Mouse (Mus musculus): Measurements from ENCODE around the gene Psapl1.
A peak's percentile ranks its signal among the peaks of the same experiment; 100 is the strongest.

Psapl1 gene

DNA sequence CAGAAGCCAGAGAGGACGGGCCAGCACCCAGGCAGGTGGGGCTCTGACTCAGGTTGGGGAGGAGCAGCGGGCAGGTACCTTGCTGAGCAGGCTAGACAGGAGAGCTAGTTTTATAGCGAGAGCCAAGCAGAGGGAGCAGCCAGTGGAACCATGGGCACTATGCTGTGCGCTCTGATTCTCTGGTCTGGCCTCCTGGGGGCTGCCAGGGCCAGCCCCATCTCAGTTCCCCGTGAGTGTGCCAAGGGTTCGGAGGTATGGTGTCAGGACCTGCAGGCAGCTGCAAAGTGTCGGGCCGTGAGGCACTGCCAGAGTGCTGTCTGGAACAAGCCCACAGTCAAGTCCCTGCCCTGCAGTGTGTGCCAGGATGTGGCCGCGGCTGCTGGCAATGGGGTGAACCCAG, at the start of gene Psapl1:
Psapl1 (plus strand) TSS at position 106 of the 400 bp plus-strand sequence.
- DNase-seq = peak; percentile 44

DNA sequence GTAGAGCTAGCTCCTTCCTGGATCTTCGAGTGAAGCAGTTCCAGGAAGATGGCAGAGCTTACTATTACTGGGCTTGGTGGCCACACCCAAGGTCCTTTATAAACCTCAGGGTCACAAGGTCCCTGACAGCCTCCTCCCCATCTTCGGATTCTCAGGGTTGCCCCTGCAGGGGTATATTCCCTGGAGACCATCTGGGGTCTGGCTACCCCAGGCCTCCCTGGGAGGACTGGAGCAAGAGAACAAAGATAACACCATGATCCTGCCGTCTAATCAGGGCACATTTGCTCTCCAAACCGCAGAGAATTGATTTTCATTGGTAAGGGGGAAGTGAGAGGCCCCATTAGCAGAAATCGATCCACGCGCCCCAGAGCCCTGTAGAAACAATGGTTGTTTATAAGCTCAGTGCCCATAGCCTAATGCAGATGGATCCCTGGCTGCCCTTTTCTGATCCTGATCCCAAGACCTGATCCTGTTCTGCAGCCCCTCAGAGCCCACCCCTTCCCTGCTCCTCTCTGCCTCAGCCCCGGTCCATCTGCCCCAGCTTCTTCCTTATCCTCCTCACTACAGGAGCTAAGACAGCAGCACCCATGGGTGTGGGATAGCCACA, 48.8 kb upstream of the Psapl1 start:
- DNase-seq = no peak

DNA sequence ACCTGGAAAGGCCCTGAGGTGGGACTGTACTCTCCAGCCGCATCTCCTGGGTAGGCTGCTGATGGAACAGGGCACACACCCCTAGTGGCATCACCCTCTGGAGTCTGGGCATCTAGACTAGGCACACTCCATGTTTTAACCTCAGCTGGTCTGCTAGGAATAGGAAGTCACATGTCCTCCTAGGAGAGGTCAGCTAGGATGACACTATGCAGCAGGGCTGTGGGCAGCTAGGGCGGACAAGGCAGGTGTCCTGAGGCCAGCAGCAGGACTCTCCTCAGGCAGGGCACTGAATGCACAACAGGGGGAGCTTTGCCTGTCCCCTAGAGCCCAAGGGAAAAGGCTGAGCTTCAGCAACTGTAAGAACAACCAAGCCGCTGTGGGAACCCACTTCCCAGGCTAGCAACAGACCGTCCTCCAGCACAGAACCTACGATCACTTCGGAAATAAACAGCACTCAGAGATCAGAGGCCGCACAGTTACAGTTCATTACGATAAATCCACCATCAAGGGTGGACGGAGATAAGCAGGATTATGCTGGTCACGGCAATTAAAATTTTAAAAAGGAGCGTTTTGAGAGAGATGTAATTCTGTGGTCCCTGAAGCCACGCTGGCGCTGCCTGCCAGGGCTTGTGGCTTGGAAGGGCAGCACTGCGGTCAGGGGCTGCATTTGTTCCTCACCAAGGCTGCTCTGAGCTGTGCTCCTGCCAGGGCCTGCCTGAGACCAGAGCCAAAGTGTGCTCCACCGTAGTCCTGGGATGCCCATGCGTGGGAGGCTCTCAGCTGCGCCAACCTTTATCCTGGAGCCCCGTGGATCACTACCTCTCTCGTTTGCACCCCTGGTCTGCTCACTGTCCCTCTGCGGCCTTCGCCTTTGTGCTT, 38.2 kb upstream of the Psapl1 start:
- DNase-seq = no peak

DNA sequence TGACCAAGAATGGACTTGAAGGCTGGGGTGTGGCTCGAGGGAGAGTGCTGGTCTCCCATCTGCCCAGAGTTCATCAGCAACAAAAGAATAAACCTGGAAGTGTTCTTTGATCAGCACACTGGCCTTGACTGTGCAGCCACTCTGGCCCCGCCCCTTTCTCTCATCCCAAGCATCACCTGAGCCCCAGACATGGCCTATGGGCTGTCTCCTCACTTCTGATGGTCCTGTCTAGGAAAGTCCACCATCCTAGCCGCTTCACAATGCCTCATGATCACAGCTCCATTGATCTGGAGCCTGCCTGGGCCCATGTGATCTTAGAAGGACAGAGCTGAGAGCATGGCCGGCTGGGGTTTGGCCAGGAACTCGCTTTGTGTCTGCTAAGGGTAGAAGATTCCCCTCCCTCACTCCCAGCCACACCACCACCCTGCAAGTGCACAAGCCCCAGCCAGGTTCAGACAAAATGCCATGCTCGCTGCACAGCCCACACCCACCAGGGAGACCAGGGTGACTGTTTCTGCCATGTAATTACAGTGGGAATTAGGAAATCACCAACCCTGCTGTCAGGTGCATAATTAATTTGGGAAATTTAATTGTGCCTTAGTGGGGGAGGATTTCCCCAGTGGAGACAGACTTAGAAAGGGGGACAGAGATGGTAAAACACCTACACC, 37.3 kb upstream of the Psapl1 start:
- DNase-seq = no peak

DNA sequence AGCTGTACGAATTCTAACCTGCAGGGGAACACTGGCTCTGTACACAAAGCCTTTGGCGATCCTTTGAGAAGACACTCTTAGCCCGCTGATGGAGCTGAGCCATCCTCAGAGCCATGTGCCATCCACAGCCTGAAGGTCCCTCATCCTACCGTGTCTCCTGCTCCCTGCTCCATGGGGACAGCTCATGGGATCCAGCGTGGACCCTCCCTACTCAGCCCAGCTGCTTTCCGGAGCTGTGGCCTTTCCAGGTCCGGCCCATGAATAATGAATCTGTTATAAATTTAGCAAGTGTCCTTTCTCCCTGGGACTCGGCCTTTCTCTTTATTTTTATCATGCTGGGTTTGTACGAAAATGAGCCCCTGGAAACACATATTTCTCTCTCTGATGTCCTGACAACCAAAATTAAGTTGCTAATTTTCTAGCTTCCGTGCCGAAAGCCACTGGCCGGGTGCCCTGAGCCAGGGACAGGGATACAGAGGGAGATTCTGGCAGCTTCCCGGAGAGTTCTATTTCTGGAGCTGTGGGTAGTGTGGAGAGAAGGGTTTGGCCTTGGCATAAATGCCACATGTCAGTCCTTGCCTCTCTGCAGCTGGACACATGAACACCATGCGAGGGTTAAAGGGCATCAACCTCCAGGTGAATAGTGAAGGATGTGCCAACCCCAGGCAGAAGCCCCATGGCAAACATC, 34.7 kb upstream of the Psapl1 start:
- DNase-seq = no peak

DNA sequence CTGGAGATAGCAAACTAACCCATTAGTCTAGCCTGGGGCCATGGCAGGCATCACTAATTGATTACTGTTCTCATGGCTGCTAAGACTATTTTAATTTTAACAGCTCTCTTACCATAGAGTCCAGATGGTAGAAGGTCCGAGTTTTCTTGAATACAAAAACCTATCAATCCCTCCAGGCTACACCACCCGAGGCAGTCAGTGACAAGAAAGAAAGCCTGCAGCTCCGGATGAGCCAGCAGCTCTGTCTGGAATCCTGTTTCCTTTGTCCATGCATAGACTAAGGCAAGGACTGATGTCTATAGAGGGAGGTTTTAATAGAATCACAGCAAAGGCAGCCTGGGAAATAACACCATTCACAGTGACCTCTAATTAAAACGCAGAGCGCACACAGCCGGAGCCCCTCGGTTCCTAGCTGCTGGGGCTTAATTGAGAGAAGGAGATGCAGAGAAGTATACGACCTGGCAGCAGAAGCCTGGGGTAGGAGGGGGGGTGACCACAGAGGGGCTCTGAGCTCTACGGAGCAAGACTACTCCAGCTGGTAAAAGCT, 29.2 kb upstream of the Psapl1 start:
- DNase-seq = no peak

DNA sequence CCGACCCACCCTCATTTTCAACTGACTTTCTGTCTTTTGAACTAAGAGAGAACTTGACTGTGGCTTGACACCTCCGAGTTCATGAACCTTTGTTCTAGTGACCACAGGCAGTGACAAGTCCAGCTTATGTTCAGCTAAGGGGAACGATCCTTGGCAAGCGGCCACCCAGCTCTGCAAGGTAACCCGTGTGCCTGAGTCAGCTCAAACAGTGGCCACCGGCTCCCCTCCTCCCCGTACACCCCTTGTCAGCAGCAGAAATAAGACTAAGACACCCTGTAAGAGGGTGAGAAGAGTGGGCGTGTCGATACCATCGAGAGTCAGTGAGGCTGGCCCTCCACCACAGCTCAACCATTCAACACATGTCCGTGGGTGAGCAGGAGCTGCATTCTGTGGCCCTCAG, 27.4 kb upstream of the Psapl1 start:
- no peak for DNase-seq

DNA sequence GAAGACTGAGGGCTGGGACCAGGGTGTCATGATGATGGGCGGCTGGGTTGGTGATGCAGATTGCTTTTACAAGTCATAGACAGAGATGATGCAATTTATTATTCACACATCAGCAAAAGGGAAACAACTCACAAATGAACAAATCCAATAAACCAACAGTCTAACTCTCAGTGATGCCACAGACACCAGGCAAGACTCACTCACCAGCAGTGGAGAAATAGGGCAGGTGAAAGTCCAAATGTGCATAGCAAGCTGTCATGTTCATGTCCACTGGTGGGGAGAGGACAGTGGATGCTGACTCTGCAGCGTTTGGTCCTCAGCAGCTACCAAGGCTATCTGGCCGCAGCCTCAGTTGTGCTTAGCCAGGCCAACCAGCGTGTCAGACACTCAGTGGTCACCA, 26.9 kb upstream of the Psapl1 start:
- DNase-seq = no peak

DNA sequence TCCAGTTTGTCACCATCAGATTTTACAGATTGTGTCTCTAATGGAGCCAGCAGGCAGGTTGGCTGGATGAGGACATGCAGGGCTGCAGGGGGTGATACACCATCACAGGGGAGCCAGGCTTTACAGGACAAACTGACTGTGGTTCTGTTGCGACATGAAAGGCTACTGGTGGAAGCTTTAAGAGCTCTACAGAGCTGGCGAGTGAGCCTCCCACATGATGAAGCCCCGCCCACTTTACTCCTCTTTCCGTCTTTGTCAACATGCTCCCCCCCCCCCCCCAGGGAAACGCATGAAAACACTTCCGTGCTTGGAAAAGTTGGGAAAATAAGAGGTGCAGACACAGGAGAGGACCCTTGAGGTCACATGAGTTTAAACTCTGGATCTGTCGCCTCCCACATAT, 25.6 kb upstream of the Psapl1 start:
- DNase-seq = no peak

DNA sequence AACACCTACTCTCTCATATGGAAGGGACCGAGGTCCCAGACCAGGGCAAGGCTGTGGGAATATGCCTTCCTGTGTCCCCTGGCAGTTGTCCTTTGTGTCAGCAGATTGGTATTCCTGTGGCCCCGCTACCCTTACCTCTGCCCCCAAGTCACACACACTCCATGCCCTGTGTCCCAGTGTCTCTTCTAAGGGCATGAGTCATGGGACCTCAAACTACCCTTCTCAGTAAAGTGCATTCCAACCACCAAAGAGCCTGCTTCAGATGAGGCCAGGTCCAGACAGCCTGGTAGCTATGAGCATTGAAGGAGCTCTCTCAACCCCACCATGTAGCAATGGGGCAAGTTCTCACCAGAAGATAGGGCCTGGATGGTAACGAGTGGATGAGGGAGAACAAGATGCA, 25.0 kb upstream of the Psapl1 start:
- no peak for DNase-seq

DNA sequence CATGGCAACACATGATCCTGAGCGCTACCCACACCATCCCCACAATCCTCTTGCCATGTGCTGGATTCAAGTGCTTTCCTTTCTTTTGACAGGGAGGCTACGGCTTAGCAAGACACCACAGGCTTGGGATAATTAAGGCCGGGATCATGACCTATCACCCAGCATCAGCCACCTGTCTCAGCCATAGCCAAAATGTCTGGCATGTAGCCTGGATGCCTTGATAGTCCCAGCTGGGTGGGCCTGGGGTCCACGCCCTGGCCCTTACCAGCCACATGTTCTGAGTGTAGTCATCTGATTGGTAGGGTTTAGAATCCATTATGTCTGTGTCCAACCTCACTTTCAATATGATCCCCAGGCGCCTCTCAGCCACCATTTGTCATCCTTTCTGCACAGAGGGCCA, 24.1 kb upstream of the Psapl1 start:
- DNase-seq = no peak

DNA sequence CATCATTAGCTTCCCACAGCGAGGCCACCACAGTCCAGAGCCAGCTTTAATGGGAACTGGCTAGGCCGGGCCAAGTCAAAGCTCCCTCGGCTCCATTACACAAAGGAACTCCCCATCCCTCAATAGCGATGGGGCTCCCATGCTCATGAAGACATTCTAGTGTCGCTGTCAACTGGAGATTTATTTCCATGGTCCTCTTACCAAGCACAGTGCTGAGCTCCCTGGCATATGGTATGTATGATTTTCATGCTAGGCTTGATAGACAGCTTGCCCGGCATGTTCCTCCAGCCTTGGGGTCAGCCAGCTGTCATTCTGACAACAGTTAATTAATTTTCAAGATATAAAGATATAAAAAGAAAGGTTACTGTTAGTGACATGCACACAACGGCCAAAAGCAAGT, 21.5 kb upstream of the Psapl1 start:
- no peak for DNase-seq

DNA sequence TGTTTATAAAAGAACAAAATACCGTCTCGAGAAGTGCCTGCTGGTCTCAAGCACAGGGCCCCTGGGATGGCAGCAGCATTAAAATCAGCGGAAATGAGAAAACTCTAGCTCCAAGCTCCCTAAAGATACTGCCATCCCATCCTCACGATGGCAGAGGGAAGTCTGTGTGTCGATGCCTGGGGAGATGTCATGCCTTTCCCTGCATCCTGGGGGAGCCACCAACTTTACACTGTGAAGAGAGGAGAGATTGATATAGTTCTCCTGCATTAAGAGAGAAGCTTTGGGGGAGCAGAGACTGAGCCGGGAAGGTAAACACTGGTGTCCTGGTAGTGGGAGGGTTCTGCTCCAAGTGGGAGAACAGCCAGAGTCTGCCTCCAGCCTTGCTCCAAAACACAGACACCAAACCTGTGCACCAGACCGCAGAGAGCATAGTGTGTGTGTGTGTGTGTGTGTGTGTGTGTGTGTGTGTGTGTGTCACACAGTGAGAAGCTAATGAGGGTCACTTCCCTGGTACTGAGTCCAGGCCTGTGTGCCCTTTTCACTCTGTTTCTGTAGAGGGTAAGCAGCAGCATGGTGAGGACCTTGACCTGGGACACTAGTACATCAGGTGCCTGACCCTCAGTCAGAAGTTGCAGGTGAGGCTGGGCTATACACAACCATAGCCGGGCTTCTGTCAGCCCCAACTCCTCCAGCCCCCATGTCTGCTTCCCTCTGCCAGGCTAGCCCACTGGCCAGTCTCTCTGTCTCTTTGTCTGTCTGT, 17.3 kb upstream of the Psapl1 start:
- DNase-seq = no peak

DNA sequence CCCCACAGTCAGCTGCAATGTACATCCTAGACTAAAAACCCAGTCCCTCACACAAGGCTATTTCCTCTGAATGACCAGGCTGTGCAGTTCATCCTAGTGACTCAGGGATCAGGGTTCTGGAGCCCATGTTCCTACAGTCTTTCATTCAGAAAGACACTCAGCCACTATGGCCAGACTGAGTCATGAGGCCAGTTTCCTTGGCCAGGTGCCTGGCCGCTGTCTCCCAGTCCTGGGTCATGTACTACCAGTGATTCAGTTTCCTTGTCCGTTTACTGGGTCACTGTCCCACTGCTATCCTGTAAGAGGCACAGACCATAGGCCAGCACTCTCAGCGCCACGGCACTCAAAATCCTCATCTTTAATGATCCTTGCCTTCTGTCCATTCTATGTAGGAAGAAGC, 15.5 kb upstream of the Psapl1 start:
- DNase-seq = no peak

DNA sequence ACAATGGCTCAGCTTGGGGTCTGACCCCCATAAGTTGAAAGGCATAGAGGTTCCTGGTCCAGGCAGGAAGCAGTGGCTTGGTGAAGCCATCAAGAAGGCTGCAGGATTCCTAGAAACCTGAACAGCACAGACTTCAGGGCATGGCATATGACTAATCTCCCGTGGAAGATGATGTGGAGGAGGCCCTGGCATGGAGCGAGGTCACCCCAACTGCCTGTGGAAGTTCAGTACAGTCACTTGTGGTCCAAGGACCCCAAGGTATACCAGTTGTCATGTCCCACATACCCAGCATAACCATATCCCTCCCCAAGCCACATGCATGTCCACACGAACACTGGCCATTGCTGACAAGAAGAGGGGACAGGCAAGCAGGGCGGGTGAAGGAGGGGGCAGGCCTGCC, 12.5 kb upstream of the Psapl1 start:
- no peak for DNase-seq

DNA sequence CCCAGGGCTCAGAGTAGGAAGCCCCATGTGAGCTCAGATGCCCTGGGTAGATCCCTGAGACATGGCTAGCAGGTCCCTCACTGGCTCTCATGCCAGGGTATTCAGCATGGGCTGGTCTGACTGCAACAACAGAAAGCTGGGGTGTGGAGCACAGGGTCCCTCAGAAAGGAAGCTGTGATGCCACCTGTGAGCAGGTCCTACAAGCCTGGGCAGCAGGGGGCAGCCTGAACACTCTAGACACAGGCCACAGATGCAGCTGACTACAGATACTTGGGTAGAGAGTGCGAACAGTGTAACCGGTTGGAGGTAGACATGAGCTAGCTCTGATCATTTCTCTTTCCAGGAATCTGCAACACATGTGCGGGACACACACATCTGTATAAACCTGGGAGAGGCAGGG, 11.9 kb upstream of the Psapl1 start:
- DNase-seq = peak; percentile 61

DNA sequence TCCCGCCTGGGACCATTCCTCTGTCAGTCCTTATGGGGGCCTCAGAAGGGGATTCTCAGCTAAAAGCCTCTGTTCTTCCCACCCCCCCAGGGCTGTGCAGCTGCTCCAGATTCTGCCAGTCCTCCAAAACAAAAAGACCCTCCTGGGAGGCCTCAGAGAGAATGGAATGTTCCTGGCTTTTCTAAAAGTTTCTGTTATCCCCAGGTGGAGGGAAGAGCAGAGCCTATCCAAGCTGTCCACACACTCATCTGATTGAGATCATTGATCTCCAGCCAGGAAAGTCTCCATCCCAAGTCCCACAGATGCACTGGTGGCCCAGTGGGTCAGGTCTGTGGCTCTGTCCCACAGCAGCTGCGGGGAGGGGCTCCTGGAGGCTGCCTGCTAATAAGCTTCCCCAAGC, 11.1 kb upstream of the Psapl1 start:
- no peak for DNase-seq

DNA sequence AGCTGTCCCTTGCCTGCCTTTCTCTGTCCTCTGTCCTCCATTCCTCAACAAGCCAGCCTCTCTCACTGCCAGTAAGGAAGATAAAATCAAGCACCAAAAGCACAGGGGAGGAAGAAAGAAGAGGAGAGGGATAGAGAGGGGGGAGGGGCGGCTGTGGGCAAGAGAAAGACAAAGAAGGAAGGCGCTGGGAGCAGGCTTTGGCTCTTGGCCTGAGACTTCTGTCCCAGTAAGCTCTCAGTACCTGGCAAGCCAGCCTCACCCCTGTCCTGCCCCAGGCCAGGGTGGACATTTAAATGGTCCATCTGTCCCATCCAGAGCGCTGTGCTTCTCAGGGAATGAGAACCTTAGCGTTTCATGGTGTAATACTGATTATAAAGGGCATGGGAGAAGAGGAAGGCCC, 9.2 kb upstream of the Psapl1 start:
- no peak for DNase-seq

DNA sequence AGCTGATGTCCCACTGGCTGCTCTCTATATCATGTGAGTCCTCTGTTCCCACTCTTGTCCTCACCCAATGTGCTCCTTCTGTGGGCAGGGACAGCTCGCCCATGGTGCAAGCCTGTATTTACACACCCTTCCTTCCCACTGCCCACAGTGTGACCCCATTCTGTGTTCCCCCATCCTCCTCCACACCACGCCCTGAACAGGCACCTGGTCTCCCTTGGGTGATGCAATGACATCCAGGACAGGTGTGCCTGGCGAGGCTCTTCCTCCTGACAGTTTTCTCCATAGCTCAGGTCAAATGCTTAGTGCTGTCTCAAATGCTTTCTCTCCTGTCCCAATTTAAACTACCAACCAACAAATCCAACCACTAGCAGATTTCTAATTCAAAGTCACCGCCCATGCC, 8.4 kb upstream of the Psapl1 start:
- no peak for DNase-seq

DNA sequence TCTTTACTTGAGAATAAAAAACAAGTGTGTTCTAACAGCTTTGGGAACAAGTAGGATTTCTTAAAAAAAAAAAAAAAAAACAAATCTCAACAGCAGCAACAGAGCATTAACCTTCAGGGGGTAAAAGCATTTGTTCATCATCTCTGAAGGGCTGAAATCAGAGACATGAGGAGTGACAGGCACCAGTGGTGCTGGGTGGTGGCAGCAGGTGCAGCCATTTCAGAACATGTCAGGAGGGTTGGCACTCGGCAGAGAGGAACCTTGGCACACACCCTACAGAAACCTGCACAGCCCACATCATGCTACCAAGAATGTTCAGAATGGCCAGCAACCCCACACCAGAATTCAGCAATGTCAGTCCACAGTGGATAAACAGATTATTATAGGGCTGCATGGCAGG, 4.3 kb upstream of the Psapl1 start:
- no peak for DNase-seq

DNA sequence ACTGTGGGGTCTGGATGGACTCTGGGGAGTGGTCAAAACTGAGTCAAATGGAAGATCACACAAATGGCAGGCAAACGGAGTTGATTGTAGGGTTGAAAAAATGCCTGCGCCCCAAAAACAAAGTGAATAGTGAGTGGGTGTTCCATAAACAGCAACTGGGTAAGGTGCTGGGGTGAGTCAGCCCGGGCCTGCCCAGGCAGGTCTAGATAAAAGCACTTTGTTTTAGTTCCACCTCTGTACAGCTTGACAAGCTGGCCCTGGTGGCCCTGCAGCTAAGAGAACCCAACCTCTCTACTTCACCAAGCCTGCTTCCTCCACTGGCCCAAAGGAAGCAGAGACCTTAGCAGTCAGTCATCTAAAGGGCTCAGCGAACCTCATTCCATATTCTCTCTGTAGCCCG, 1.0 kb upstream of the Psapl1 start:
- DNase-seq = no peak

DNA sequence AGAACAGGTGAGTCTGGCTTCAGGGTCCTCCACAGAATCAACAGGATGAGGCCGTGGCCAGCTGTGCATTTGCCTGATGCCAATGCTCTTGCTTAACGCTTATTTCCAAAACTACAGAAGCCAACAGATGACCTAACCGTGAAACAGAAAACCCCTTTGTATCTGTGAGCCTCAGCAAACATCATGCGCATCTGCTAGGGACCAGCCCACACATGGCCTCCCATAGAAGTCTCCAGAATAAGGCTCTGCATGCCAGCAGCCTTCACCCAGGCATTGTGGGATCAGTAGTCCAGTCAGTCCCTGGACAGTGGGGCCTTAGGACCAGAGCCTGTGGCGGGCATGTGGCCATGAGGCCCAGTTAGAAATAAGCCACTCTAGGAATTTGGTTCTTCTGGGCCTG, 400 bp upstream of the Psapl1 start:
- no peak for DNase-seq

DNA sequence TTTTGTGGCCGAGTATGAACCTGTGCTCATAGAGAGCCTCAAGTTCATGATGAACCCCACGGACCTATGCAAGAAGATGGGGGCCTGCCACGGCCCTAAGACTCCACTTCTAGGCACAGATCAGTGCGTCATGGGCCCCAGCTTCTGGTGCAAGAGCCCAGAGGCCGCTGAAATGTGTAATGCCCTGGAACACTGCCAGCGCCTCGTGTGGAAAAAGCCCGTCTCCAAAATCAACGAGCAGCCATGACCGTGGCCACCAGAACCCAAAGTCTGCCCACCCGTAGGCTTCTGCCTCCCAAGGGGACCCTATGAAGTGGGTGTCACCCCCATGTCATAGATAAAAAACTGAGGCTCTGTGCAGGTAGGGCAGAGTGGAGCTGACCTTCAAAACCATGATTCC, 1.6 kb downstream of the Psapl1 start:
- no peak for DNase-seq

Data from thymus, postnatal 25 days (tissue).